Mouse (Mus musculus): ENCODE results near the gene Btbd35f17. TPM values are rescaled to one million over a fixed set of nuclear protein-coding genes. Genes with fewer than 3 reads are reported as not detected.
"Not testable (repeated sequence)": the region's sequence is repeated elsewhere in the genome, so short reads cannot be mapped to it uniquely, and the experiment has no call there.

The Btbd35f17 gene
- not detected in 2 replicates for polyA plus RNA-seq (2016; fragmentation: Nextera tagmentation; extraction: Ambion mirVana)

DNA sequence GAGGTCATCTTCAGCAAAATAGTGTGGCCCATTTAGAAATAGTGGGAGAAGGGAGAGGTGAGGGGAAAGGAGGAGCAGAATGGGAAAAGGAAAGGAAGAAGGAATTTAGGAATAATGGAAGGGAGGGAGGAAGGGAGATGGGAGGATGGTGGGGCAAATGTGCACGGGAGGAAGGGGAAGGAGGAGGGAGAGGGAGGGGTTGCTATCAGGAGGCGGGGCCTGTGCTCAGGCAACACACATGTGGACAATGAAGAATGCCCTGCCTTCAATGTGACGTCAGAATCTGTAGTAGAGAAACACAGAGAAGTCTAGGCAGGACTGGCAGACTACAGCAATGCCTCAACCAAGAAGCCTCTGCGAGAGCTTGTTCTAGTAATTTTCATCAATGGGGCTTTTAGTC is at the start of gene Btbd35f17:
Btbd35f17 (plus strand) TSS at position 301 of the 400 bp plus-strand sequence.
- H3K4me1 ChIP-seq; H3K27ac ChIP-seq (replicated peaks); H3K9me3 ChIP-seq (replicated peaks); H3K4me3 ChIP-seq; DNase-seq (ENCODE audit: low spot score); H3K36me3 ChIP-seq; H3K27me3 ChIP-seq (ENCODE audit: low read depth, poor library complexity, severe bottlenecking): not testable (repeated sequence)
- 79% methylated on average over 2 of the region's 4 CpGs for WGBS

Other genes with a start within 250 kb of the Btbd35f17 start
- not detected in 2 replicates for gene Btbd35f28, start 174.1 kb upstream of the Btbd35f17 start, polyA plus RNA-seq (2016; fragmentation: Nextera tagmentation; extraction: Ambion mirVana)
- gene Btbd35f20, start 79.4 kb upstream of the Btbd35f17 start, polyA plus RNA-seq (2016; fragmentation: Nextera tagmentation; extraction: Ambion mirVana) = not detected in 2 replicates

Measured in midbrain, embryonic 10.5 days (tissue).